Mouse (Mus musculus) heart, embryonic 13.5 days (tissue): ENCODE data around the gene Mt2. TPM values are rescaled to one million over a fixed set of nuclear protein-coding genes. Genes with fewer than 3 reads are reported as not detected.
"Not testable (repeated sequence)": the region's sequence is repeated elsewhere in the genome, so short reads cannot be mapped to it uniquely, and the experiment has no call there.

Source experiments
- ATAC-seq: fragments of 200-750 bp; cut with Nextera tagmentation; 2 replicates; pipeline ENCODE4 v1.8.0; 2017; ENCODE audit warnings: moderate TSS enrichment; ENCODE audit not compliant: insufficient number of reproducible peaks, low FRiP score, low TSS enrichment; ENCODE audit errors: extremely low read depth
- H3K27ac ChIP-seq: fragments of 300-500 bp; sonication (generic); replicated peaks from 2 replicates; pipeline ENCODE4 v1.5.1; 2015; ENCODE audit warnings: moderate library complexity, mild to moderate bottlenecking, inconsistent platforms
- H3K27me3 ChIP-seq: fragments of 300-500 bp; sonication (generic); replicated peaks from 2 replicates; pipeline ENCODE4 v1.6.1; 2015; ENCODE audit warnings: mild to moderate bottlenecking, inconsistent platforms
- H3K36me3 ChIP-seq: fragments of 300-500 bp; sonication (generic); 2 replicates; pipeline ENCODE4 v1.6.1; 2015; ENCODE audit warnings: mild to moderate bottlenecking, inconsistent platforms
- H3K4me1 ChIP-seq: fragments of 300-500 bp; sonication (generic); 2 replicates; pipeline ENCODE4 v1.6.1; 2015; ENCODE audit warnings: inconsistent platforms
- H3K4me2 ChIP-seq: fragments of 300-500 bp; sonication (generic); 2 replicates; pipeline ENCODE4 v1.6.1; 2015; ENCODE audit warnings: inconsistent platforms, mild to moderate bottlenecking, moderate library complexity
- H3K4me3 ChIP-seq: fragments of 300-500 bp; sonication (generic); 2 replicates; pipeline ENCODE4 v1.5.1; 2015; ENCODE audit warnings: moderate library complexity, mild to moderate bottlenecking, inconsistent platforms
- H3K9ac ChIP-seq: fragments of 300-500 bp; sonication (generic); 2 replicates; pipeline ENCODE4 v1.6.1; 2015; ENCODE audit warnings: inconsistent platforms, mild to moderate bottlenecking, moderate library complexity
- H3K9me3 ChIP-seq: fragments of 300-500 bp; sonication (generic); 2 replicates; pipeline ENCODE4 v1.6.1; 2016; ENCODE audit warnings: inconsistent platforms
- WGBS: fragments of 180-500 bp; shearing (Covaris S2); methylation state at CpG from one replicate; pipeline ENCODE4 v1.1.7; 2015; ENCODE audit warnings: mixed read lengths; 5-methylcytosine and 5-hydroxymethylcytosine counted together
- polyA plus RNA-seq: library from polyadenylated mRNA; unstranded; fragments of >200 nt; fragmentation: Nextera tagmentation; extraction: Ambion mirVana; gene quantifications from 2 replicates; pipeline ENCODE4 v1.2.1, GENCODE M21; 2015

Gene Mt2
- polyA plus RNA-seq, result 27.9 and 61.6 TPM in 2 replicates

DNA sequence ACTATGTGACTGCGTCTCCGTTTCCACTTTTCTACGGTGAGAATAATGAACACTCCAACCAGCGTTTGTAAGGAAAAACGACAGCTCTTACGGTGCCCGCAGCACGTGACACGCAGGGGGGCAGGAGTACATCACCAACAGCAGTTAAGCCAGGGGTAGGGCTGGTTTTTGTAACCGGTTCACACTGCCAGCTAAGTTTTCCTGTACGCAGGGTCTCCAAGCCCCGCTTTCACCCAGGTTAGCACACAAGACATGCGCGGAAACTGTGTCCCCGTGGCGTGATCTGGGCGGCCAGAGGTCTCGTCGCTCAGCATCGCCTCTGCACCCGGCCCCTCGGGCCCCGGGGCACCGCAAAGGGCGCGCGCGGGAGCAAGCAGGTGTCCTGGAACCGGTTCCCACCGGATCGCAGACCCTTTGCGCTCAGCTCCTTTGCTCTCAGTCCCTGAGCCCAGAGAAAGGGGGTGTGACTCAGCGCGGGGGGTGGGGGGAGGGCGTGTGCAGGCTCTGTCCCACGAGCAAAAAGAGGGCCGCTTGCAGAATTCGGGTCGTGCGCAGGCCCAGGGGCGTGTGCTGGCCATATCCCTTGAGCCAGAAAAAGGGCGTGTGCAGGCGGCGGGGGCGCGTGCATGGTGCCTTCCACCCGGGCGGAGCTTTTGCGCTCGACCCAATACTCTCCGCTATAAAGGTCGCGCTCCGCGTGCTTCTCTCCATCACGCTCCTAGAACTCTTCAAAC is at the start of gene Mt2:
Gene Mt2, plus strand, starts transcription at position 590 of the 734 bp plus-strand sequence.
- Histone ChIP-seq H3K27me3 (peaks cover 92% of the 10 kb centered on the region), H3K4me2 (peak within 1 kb of the TSS; percentile 97), H3K4me1 (peaks cover 25% of the 10 kb centered on the region), H3K9me3 (no peaks in the 10 kb centered on the region), H3K4me3 (peak within 1 kb of the TSS; percentile 59), H3K9ac (peak within 1 kb of the TSS; percentile 77), H3K36me3 (no peaks in the 10 kb centered on the region), H3K27ac (peak within 1 kb of the TSS; percentile 32; the same call in 1 of the 2 replicates)
- under 1% methylated on average over 56 of the region's 56 CpGs for WGBS
- ATAC-seq, result peak; percentile 76

DNA sequence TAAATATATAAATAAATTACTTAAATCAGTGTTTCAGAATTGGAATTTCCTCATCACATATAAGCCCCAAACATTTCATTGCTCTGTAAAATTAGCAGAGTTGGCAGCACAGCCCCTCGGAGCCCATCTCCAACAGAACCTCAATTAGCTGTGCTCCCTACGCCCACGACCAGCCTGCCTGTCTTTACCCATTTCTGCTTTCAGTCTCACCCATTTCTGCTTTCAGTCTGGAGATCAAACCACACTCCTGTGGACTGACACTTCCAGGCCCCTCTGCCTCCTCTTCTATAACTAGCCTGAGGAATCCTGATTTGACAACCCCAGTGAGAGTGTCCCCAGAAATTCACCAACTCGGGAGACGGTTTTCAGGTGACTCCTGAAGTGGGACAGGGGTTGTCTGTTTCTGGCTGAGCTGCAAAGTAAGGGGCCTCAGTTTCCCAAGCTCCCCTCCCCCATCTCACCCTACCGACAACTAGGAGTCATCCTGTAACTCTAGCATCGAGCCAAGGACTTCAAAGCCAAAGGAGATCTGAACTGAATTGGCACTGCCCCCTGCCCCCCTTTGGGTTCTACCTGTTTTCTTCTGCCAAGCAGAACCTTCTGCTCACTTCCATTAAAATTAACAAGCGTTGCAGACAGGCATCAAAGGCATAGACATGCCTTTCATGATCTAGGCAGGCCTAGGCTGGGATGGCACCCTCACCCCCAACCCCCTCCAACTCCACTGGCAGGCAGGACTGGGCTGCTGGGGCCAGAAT is 49.6 kb upstream of the Mt2 start:
- Histone ChIP-seq H3K4me2 (no peak overlapping the region), H3K36me3 (no peaks in the 10 kb centered on the region), H3K9me3 (no peaks in the 10 kb centered on the region), H3K27me3 (peaks cover 3% of the 10 kb centered on the region; the same call in 1 of the 2 replicates), H3K9ac (no peak overlapping the region), H3K4me1 (0 out of 2 replicates have a peak, but pooled peaks cover 5% of the 10 kb centered on the region), H3K27ac (no peak overlapping the region), H3K4me3 (no peak overlapping the region)
- 42% methylated on average over 8 of the region's 8 CpGs for WGBS
- ATAC-seq, result no peak

DNA sequence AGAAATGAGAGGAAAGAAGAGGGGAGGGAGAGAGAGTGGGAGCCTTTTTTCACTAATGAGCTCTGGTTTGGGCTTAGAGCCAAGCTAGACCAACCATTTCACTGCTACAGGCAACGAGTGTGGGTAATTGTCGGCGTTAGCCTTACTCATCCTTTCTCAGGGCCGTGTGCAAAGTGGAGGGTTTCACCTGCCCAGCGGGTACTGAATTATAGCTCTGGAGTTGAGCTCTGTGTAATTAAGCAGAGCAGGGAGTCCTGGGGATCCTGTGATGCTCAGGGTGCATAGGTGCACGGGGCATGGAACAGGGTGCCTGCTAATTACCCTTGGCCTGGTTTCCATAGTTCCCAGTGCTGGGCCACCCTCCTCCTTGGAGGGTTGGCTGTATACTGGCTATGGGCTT is 44.8 kb upstream of the Mt2 start:
- no peak for ATAC-seq
- WGBS, result 73% methylated on average over 6 of the region's 6 CpGs
- H3K36me3 ChIP-seq, result no peaks in the 10 kb centered on the region

DNA sequence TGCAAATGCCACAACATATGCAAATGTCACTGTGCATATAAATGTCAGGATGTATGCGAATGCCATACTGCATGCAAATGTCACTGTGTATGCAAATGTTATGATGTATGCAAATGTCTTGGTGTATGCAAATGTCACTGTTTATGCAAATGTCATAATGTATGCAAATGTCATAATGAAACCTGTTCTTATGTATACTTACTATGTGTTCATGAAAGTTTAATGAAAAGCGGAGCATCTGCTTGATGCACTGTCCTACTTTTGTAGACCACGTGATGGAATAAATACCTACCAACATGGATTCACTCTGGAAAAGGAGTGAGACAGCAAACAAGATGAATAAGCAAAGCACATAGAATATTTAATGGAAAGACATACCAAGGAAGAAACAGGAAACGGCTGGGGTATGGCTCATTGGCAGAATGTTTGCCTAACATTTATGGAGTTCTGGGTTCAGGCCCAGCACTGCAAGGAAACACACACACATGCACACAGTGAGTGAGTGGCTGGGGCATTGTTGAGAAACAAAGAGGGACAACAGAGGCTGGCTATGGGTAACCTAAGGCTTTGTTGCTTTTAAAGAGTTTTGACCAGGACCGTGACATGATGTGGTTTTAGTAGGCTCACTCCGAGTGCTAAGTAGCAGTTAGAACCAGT is 43.2 kb upstream of the Mt2 start:
- H3K4me1 ChIP-seq, result no peaks in the 10 kb centered on the region
- H3K9ac ChIP-seq, result no peak overlapping the region
- ATAC-seq, result no peak
- peaks cover 5% of the 10 kb centered on the region; the same call in 1 of the 2 replicates for H3K27me3 ChIP-seq
- 87% methylated on average over 6 of the region's 6 CpGs for WGBS
- no peaks in the 10 kb centered on the region for H3K36me3 ChIP-seq
- H3K4me3 ChIP-seq, result no peak overlapping the region
- no peak overlapping the region for H3K27ac ChIP-seq
- H3K4me2 ChIP-seq, result no peak overlapping the region
- H3K9me3 ChIP-seq, result no peaks in the 10 kb centered on the region

More for the DNA sequence above, 44.8 kb upstream of the Mt2 start:
- no peak overlapping the region for H3K9ac ChIP-seq
- H3K9me3 ChIP-seq, result no peaks in the 10 kb centered on the region
- peaks cover 5% of the 10 kb centered on the region; the same call in 1 of the 2 replicates for H3K27me3 ChIP-seq
- no peak overlapping the region for H3K27ac ChIP-seq
- no peaks in the 10 kb centered on the region for H3K4me1 ChIP-seq
- no peak overlapping the region for H3K4me2 ChIP-seq
- no peak overlapping the region for H3K4me3 ChIP-seq

DNA sequence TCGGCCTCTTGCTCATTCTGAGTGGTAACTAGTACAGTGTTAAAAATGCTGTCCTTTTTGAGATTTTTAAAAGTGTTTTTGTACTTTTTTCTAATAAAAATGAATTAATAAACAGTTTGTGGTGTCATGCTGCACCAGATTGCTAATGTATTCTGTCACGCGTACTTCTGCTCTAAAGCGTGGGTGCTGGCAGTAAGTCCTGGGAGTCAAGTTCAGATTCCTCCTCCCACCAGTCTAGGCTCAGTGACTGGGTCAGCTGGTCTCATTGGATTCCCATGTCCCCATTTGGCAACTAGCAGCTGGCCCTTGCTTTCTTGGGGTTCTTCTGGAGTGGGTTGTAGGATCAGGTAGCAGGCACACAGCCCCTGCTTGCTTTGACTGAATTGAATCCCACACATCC is 42.3 kb upstream of the Mt2 start:
- no peaks in the 10 kb centered on the region for H3K4me1 ChIP-seq
- H3K9me3 ChIP-seq, result no peaks in the 10 kb centered on the region
- H3K36me3 ChIP-seq, result no peaks in the 10 kb centered on the region
- 84% methylated on average over 4 of the region's 4 CpGs for WGBS
- H3K27ac ChIP-seq, result no peak overlapping the region
- H3K4me3 ChIP-seq, result no peak overlapping the region
- H3K9ac ChIP-seq, result no peak overlapping the region
- no peak overlapping the region for H3K4me2 ChIP-seq
- ATAC-seq, result no peak
- H3K27me3 ChIP-seq, result peaks cover 5% of the 10 kb centered on the region; the same call in 1 of the 2 replicates

DNA sequence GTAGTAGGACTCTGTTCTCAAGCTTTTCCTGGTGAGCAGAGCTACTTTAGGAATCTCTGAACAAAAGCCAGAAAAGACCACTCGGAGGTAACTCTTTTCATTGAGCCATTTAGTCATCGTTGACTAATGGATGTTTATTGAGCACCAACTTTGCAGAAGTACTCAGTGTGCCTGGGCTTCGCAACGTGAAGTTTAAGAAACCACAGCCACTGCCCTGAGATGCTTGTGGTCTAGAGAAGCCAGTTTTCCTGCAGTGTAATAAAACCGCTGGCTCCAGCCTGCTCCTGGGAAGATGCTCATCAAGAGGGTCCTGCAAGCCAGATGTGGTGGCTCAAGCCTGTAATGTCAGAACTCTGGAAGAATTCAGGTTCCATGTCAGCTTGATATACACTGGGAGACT is 40.4 kb upstream of the Mt2 start:
- Histone ChIP-seq H3K9me3 (no peaks in the 10 kb centered on the region), H3K9ac (no peak overlapping the region), H3K27me3 (peaks cover 5% of the 10 kb centered on the region; the same call in 1 of the 2 replicates), H3K27ac (no peak overlapping the region), H3K4me1 (no peaks in the 10 kb centered on the region), H3K36me3 (no peaks in the 10 kb centered on the region), H3K4me3 (no peak overlapping the region), H3K4me2 (no peak overlapping the region)
- no peak for ATAC-seq
- WGBS, result 70% methylated on average over 5 of the region's 5 CpGs

DNA sequence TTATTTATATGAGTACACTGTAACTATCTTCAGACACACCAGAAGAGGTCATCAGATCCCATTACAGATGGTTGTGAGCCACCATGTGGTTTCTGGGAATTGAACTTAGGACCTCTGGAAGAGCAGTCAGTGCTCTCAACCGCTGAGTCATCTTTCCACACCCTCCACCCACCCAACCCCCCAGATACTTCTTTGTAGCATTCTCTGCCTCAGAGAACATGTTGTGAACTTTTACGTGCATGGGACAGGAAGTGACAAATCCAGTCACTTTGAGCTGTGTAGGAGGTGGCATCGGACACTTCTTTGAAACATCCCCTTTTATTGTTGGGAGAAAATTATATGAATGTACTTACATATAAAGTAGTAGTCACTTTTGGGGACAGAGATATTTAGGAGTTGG is 37.9 kb upstream of the Mt2 start:
- not testable (repeated sequence) for H3K4me1 ChIP-seq, ATAC-seq, H3K27me3 ChIP-seq, H3K4me3 ChIP-seq, H3K27ac ChIP-seq, H3K36me3 ChIP-seq, H3K9ac ChIP-seq, H3K4me2 ChIP-seq, H3K9me3 ChIP-seq
- 48% methylated on average over 3 of the region's 3 CpGs for WGBS

DNA sequence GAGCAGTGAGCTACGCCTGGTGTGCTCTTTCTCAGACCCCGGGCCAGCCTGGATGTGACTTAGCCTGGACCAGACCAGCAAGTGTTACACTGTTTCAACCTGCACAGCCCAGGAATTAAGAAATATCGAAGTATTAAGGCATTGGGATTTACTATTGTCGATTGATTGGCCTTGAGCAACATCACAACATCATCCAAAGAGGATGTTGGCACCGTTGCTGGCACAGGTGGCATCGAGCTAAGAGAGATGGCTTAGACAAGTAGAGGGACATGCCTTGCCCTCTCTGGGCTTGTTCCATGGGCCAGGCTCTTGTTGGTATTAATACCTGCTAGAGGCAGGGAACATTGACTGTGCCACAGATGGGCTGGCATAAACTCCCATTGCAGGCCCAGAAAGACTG is 36.9 kb upstream of the Mt2 start:
- Histone ChIP-seq H3K27me3 (no peaks in the 10 kb centered on the region; the same call in 1 of the 2 replicates), H3K4me1 (no peaks in the 10 kb centered on the region), H3K4me3 (no peak overlapping the region), H3K4me2 (no peak overlapping the region), H3K27ac (no peak overlapping the region), H3K9me3 (no peaks in the 10 kb centered on the region), H3K36me3 (no peaks in the 10 kb centered on the region), H3K9ac (no peak overlapping the region)
- 73% methylated on average over 6 of the region's 6 CpGs for WGBS
- ATAC-seq, result no peak

DNA sequence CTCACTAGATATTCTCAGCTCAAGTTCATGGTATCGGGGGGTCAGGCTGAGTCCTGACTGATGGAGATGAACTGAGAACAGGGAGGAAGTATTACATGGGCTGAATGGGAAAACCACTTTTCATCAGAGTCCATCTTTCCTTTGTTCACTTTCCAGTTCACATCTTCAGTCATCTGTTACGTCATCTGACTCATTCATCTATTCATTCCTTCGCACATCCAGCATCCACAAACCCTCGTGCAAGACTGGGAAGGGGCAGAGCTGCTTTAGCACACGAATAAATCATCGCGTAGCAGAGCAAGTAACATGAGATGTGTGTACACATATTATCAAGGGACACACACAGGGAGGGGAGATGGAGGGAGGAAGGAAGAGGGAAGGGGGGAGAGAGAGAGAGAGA is 36.3 kb upstream of the Mt2 start:
- H3K4me3 ChIP-seq, result no peak overlapping the region
- no peak for ATAC-seq
- H3K9ac ChIP-seq, result no peak overlapping the region
- no peak overlapping the region for H3K27ac ChIP-seq
- no peaks in the 10 kb centered on the region for H3K4me1 ChIP-seq
- WGBS, result 78% methylated on average over 7 of the region's 7 CpGs
- H3K9me3 ChIP-seq, result no peaks in the 10 kb centered on the region
- H3K36me3 ChIP-seq, result no peaks in the 10 kb centered on the region
- H3K27me3 ChIP-seq, result no peaks in the 10 kb centered on the region; the same call in 1 of the 2 replicates
- no peak overlapping the region for H3K4me2 ChIP-seq

DNA sequence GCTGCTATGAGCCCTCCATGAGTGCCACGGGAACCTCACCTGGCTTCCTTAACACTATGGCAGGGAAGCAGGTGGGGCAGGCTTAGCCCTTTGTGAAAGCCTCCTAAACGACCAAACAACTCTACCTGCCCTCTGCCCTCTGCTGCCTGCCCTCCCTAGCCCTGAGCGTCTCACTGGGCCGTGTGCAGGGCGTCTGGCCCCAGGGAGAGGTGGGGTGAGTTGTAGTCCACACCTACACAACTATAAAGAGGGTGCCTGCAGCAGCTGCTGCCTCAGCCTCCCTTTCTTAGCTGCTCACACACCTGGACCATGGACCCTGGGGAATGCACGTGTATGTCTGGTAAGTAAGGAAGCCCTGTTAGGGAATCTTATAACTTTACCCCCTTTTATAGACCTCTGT is 35.5 kb upstream of the Mt2 start, which contains the start of gene Mt4:
Gene Mt4, plus strand, starts transcription at position 265 of the 400 bp plus-strand sequence.
- no peaks in the 10 kb centered on the region for H3K4me1 ChIP-seq
- H3K27ac ChIP-seq, result no peak within 1 kb of the TSS
- H3K4me2 ChIP-seq, result no peak within 1 kb of the TSS
- H3K36me3 ChIP-seq, result no peaks in the 10 kb centered on the region
- no peaks in the 10 kb centered on the region; the same call in 1 of the 2 replicates for H3K27me3 ChIP-seq
- ATAC-seq, result no peak
- H3K9me3 ChIP-seq, result no peaks in the 10 kb centered on the region
- WGBS, result 61% methylated on average over 6 of the region's 6 CpGs
- H3K4me3 ChIP-seq, result no peak within 1 kb of the TSS
- no peak within 1 kb of the TSS for H3K9ac ChIP-seq

DNA sequence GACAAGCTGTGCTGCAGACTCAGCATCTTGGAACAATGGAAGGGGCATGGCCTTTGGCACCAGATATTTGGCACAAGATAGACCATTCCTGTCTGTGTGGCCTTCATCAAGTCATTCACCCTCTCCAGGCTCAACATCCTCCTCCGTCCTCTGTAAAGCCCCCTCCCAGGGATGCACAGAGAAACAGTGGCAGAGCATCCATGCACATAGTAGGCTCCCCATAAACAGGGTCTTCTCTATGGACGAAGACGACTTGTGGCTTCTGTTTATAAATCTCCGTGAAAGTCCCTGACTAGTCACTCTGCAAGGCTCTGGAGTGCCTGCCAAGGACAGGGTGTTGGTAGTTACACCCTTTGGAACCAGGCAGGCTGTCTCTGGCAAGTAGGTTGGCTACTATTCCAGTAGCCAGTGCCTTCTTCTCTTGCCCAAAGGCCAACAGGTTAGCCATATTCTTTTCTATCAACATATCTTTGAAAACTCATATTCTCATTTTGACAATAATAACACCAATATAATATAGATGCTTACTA is 32.1 kb upstream of the Mt2 start:
- Histone ChIP-seq H3K9me3 (no peaks in the 10 kb centered on the region), H3K4me1 (no peaks in the 10 kb centered on the region), H3K27me3 (no peaks in the 10 kb centered on the region; the same call in 1 of the 2 replicates), H3K27ac (no peak overlapping the region), H3K4me2 (no peak overlapping the region), H3K36me3 (no peaks in the 10 kb centered on the region), H3K9ac (no peak overlapping the region), H3K4me3 (no peak overlapping the region)
- no peak for ATAC-seq
- WGBS, result 74% methylated on average over 4 of the region's 4 CpGs
